Mouse (Mus musculus) liver, embryonic 11.5 days (tissue): ENCODE results near the gene Gpr22. TPM values are rescaled to one million over a fixed set of nuclear protein-coding genes. Genes with fewer than 3 reads are reported as not detected.

ENCODE experiments used
- ATAC-seq: fragments of 200-750 bp; cut with Nextera tagmentation; replicated peaks from 2 replicates; pipeline ENCODE4 v1.8.0; 2017; ENCODE audit warnings: moderate number of reproducible peaks, mild to moderate bottlenecking, moderate TSS enrichment, moderate library complexity; ENCODE audit not compliant: low FRiP score
- DNase-seq: peaks from one replicate; pipeline ENCODE4 v3.0.0-alpha.2; 2017; ENCODE audit warnings: low spot score
- H3K27ac ChIP-seq: fragments of 300-500 bp; sonication (generic); 2 replicates; pipeline ENCODE4 v1.5.1; 2014; ENCODE audit warnings: mild to moderate bottlenecking, low read depth, low read length, control low read depth
- H3K27me3 ChIP-seq: fragments of 300-500 bp; sonication (generic); replicated peaks from 2 replicates; pipeline ENCODE4 v1.6.1; 2014; ENCODE audit warnings: low read length, mixed read lengths; ENCODE audit not compliant: control insufficient read depth, insufficient read depth
- H3K36me3 ChIP-seq: fragments of 300-500 bp; sonication (generic); 2 replicates; pipeline ENCODE4 v1.6.1; 2014; ENCODE audit warnings: mild to moderate bottlenecking, low read length, moderate library complexity, mixed read lengths; ENCODE audit not compliant: control insufficient read depth, insufficient read depth
- H3K4me1 ChIP-seq: fragments of 300-500 bp; sonication (generic); replicated peaks from 2 replicates; pipeline ENCODE4 v1.6.1; 2014; ENCODE audit warnings: low read length, mixed read lengths; ENCODE audit not compliant: control insufficient read depth, insufficient read depth
- H3K4me2 ChIP-seq: fragments of 300-500 bp; sonication (generic); 2 replicates; pipeline ENCODE4 v1.6.1; 2014; ENCODE audit warnings: mild to moderate bottlenecking, control low read depth, moderate library complexity
- H3K4me3 ChIP-seq: fragments of 300-500 bp; sonication (generic); 2 replicates; pipeline ENCODE4 v1.5.1; 2014; ENCODE audit warnings: low read depth, low read length, control low read depth
- H3K9ac ChIP-seq: fragments of 300-500 bp; sonication (generic); 2 replicates; pipeline ENCODE4 v1.6.1; 2014; ENCODE audit warnings: low read depth, low read length, control low read depth
- H3K9me3 ChIP-seq: fragments of 300-500 bp; sonication (generic); 2 replicates; pipeline ENCODE4 v1.6.1; 2016; ENCODE audit warnings: low read length, inconsistent platforms, mixed read lengths; ENCODE audit not compliant: control insufficient read depth
- WGBS: fragments of 180-500 bp; shearing (Covaris S2); extraction: QIAGEN DNeasy Blood & Tissue Kit; methylation state at CpG from one replicate; pipeline ENCODE4 v1.1.7; 2014; 5-methylcytosine and 5-hydroxymethylcytosine counted together
- polyA plus RNA-seq: library from polyadenylated mRNA; unstranded; fragments of >200 nt; fragmentation: Nextera tagmentation; extraction: Ambion mirVana; gene quantifications from 2 replicates; pipeline ENCODE4 v1.2.1, GENCODE M21; 2014

The Gpr22 gene
- 0.47 and 0.67 TPM in 2 replicates for polyA plus RNA-seq

- H3K4me1 ChIP-seq: no peaks in the 10 kb centered on the region
- H3K9me3 ChIP-seq: no peaks in the 10 kb centered on the region
- ATAC-seq: no peak
- no peaks in the 10 kb centered on the region for H3K36me3 ChIP-seq
- H3K9ac ChIP-seq: no peak within 1 kb of the TSS
- WGBS: 56% methylated on average over 6 of the region's 6 CpGs
- H3K27ac ChIP-seq: no peak within 1 kb of the TSS
- no peak within 1 kb of the TSS for H3K4me3 ChIP-seq
- no peak for DNase-seq
- H3K27me3 ChIP-seq: no peaks in the 10 kb centered on the region
- no peak within 1 kb of the TSS for H3K4me2 ChIP-seq
Measured at GRCm38 (mm10) chr12:31713600-31713999, at the start of gene Gpr22. TSS of gene Gpr22 (minus strand) at chr12:31713947.

DNA sequence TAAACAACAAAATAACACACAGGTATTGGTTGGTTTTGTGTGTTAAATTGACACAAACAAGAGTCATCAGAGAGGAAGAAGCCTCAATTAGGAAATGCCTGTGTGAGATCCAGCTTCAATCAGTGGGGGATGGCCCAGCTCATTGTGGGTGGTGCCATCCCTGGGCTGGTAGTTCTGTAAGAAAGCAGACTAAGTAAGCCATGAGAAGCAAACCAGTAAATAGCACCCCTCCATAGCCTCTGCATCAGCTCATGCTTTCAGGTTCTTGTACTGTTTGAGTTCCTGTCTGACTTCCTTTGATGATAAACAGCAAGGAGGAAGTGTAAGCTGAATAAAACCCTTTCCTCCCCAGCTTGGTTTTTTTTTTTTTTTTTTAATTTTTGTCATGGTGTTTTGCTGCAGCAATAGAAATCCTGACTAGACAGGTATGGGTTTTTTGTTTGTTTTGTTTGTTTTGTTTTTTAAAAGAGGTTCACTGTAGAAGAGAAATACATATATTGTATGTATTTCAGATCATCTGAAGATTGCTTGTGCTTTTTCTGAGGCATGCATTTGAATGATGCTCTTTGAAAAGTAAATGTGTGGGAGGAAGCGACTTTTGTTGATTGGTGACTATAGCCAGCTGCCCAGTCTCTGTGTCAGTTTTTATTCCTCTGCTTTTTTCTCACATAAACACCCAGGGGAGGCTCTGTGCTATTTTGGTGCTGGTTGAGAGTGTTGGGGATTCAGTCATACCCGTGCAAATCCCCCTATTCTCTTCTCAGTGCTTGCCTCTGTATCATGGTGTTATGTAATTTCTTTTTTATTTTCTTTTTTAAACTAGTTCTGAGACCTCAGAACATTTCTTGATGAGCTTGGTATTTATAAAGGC lies 42.4 kb upstream of the Gpr22 start:
- ATAC-seq (no peak), DNase-seq (no peak)
- WGBS: 59% methylated on average over 2 of the region's 2 CpGs
- no peak overlapping the region for H3K27ac ChIP-seq
- H3K4me2 ChIP-seq: no peak overlapping the region
- H3K4me1 ChIP-seq: no peaks in the 10 kb centered on the region
- H3K27me3 ChIP-seq: no peaks in the 10 kb centered on the region
- H3K36me3 ChIP-seq: no peaks in the 10 kb centered on the region
- H3K4me3 ChIP-seq: no peak overlapping the region
- H3K9ac ChIP-seq: no peak overlapping the region
- H3K9me3 ChIP-seq: no peaks in the 10 kb centered on the region

DNA sequence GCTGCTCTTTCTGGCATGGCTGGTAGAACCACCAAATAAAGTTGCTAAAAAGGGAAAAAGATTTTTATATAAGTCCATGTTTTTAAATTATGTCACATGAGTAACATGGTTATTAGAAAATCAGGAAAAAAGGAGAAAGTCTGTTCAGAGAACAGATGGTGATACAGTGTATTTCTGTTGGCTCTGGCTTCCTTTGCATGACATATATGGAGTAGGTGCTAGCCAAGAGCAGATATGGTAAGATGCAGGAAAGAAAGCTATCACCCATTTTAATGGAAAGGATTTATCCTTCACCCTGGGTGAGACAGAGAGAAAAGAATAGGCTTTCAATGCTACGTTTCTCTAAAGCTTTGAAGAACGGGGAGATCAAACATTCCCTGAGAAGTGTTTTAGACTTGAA lies 40.7 kb upstream of the Gpr22 start:
- WGBS: 79% methylated on average over 2 of the region's 2 CpGs
- DNase-seq: no peak
- Histone ChIP-seq H3K9ac (no peak overlapping the region), H3K9me3 (no peaks in the 10 kb centered on the region), H3K36me3 (no peaks in the 10 kb centered on the region), H3K27me3 (no peaks in the 10 kb centered on the region), H3K4me3 (no peak overlapping the region), H3K4me2 (no peak overlapping the region), H3K27ac (no peak overlapping the region), H3K4me1 (no peaks in the 10 kb centered on the region)
- ATAC-seq: no peak

DNA sequence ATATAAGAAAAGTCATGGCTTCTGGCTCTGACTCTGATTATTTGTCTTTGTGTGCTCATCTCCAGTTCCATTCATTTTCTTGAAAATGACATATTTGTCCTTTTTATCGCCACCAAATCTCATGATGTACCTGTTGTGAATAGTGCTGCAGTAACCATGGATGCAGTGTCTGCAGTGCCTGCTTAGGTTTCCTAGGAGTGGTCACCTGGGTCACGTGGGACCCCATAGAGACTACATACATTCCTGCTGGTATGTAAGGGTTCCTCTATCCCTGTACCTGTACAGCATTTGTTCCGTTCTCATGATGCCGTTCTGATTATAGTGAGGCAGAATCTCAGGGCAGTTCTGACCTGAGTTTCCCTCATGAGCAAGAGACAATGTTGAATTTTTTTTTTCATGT lies 36.1 kb upstream of the Gpr22 start:
- Histone ChIP-seq H3K4me2 (no peak overlapping the region), H3K27ac (no peak overlapping the region), H3K36me3 (no peaks in the 10 kb centered on the region), H3K9ac (no peak overlapping the region), H3K27me3 (no peaks in the 10 kb centered on the region), H3K4me1 (no peaks in the 10 kb centered on the region), H3K4me3 (no peak overlapping the region), H3K9me3 (no peaks in the 10 kb centered on the region)
- WGBS: 95% methylated on average over 4 of the region's 4 CpGs
- no peak for DNase-seq
- no peak for ATAC-seq

GRCm38 (mm10) chr12:31747301-31747700 lies 33.6 kb upstream of the Gpr22 start:
- no peak for ATAC-seq
- H3K9ac ChIP-seq: no peak overlapping the region
- no peak overlapping the region for H3K27ac ChIP-seq
- no peaks in the 10 kb centered on the region for H3K4me1 ChIP-seq
- no peak for DNase-seq
- no peaks in the 10 kb centered on the region for H3K27me3 ChIP-seq
- H3K4me2 ChIP-seq: no peak overlapping the region
- no peaks in the 10 kb centered on the region for H3K9me3 ChIP-seq
- H3K4me3 ChIP-seq: no peak overlapping the region
- 84% methylated on average over 8 of the region's 8 CpGs for WGBS
- no peaks in the 10 kb centered on the region for H3K36me3 ChIP-seq

DNA sequence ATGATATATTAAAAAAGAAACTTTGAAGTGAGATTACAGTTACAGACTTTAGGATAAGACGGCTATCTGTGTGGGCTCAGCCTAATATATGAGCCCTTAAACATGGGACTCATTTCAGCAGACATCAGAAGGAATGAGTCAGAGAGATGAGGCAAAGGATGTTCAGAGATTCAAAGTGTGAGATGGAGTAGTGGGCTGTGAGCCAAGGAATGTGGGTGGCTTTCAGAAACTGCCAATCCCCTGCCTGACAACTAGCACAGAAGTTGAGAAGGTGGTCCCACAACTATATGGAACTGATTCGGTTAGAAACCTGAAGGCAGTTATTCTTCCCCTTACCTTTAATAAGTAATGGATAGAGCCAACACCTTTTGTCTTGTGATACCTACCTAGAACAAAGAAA lies 20.9 kb upstream of the Gpr22 start:
- no peak overlapping the region for H3K27ac ChIP-seq
- no peak overlapping the region for H3K4me2 ChIP-seq
- no peak overlapping the region for H3K9ac ChIP-seq
- no peak overlapping the region for H3K4me3 ChIP-seq
- 88% methylated on average over 2 of the region's 2 CpGs for WGBS
- no peaks in the 10 kb centered on the region for H3K27me3 ChIP-seq
- H3K9me3 ChIP-seq: no peaks in the 10 kb centered on the region
- ATAC-seq: no peak
- H3K36me3 ChIP-seq: no peaks in the 10 kb centered on the region
- H3K4me1 ChIP-seq: no peaks in the 10 kb centered on the region
- no peak for DNase-seq

DNA sequence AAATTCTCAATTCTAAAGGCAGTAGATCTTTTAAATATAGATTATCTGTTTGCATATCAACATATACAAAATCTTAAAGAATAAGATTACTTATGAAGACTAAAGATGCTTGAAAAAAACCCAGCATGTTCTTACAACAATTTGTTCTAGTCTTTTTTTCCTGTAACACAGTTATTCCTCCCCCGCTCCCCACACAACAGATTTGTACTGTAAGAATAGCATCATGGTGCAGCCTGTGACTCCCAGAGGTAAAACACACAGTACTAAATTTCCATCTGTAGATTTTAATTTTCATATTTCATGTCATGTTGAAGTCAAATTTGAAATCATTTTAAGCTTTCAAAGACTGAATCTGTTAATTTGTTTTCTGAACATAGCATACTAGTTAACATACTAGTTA lies 16.4 kb upstream of the Gpr22 start:
- no peaks in the 10 kb centered on the region for H3K4me1 ChIP-seq
- no peak overlapping the region for H3K9ac ChIP-seq
- no peaks in the 10 kb centered on the region for H3K27me3 ChIP-seq
- DNase-seq: no peak
- H3K9me3 ChIP-seq: no peaks in the 10 kb centered on the region
- H3K4me2 ChIP-seq: no peak overlapping the region
- ATAC-seq: no peak
- H3K36me3 ChIP-seq: no peaks in the 10 kb centered on the region
- H3K27ac ChIP-seq: no peak overlapping the region
- WGBS: 96% methylated on average over 1 of the region's 1 CpGs
- H3K4me3 ChIP-seq: no peak overlapping the region

- H3K36me3 ChIP-seq: no peaks in the 10 kb centered on the region
- WGBS: 62% methylated on average over 1 of the region's 1 CpGs
- H3K4me3 ChIP-seq: no peak overlapping the region
- ATAC-seq (no peak), DNase-seq (no peak)
- no peaks in the 10 kb centered on the region for H3K4me1 ChIP-seq
- H3K27ac ChIP-seq: no peak overlapping the region
- H3K9me3 ChIP-seq: no peaks in the 10 kb centered on the region
- H3K4me2 ChIP-seq: no peak overlapping the region
- H3K27me3 ChIP-seq: no peaks in the 10 kb centered on the region
- no peak overlapping the region for H3K9ac ChIP-seq
Measured at GRCm38 (mm10) chr12:31726707-31727106, 13.0 kb upstream of the Gpr22 start.
